Mouse (Mus musculus): ENCODE data around the gene Clmn. TPM values are rescaled to one million over a fixed set of nuclear protein-coding genes. Genes with fewer than 3 reads are reported as not detected.

Gene Clmn
- polyA plus RNA-seq, 1 experiment from 2014 or later = 4.3 TPM

DNA sequence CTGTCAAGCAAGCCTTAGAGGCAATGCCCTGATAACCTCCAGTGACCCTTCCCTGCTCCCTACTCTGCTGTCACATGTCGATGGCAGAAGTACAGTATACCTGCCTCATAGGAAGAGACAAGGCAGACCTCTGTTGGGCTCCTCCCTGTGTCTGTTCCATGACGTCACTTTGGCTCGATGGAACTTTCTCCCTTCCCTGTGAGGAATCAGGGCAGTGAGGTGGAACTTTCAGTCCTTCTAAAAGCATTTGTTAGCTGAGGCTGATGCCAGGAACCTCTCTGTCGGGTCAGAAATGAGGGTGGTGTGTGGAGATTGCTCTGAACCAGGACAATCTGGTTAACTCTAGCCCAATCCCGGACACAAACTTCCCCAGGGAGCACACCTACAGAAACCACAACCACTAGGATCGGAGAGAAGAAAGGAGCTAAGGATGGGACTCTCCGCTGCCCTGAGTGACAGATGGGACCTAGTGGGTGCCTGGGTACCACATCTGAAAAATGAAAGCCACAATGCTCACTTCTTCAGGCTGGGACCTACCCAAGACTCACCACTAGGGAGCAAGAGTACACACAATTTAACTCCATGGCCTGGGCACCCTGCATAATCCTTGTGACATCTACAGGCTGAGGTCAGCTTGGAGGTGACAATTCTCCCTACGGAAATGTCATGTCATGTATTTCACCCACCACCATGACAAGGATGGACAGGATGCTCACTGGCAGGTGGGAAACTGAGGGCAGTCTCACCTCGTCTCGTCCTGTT lies 41.9 kb downstream of the Clmn start:
- no peak overlapping the region for H3K27ac ChIP-seq

DNA sequence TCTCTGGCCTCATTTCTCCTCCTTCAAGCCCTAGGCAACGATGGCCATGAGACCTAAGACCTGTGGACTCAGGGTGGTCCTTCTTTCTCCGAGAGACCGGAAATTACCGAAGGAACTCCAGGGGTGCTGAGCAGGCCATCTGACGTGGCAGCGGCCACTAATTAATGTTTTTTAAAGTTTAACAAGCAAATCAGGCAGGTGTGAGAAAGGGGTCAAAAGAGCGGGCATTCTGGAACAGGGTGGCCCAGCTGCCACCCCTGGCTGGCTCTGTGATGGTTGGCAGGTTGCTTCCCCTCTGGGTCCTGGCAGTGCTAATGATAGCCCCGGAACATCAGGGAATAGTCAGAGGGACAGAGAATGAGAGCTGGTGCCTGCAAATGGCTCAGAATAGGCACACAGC lies 42.7 kb downstream of the Clmn start:
- H3K36me3 ChIP-seq = no peaks in the 10 kb centered on the region
- WGBS = 77% methylated on average over 8 of the region's 8 CpGs
- no peak overlapping the region for H3K4me3 ChIP-seq (replicated peaks)
- H3K4me2 ChIP-seq (replicated peaks) = no peak overlapping the region
- peaks cover 23% of the 10 kb centered on the region for H3K4me1 ChIP-seq (replicated peaks)
- no peak overlapping the region for H3K9ac ChIP-seq
- ATAC-seq = no peak
- no peaks in the 10 kb centered on the region for H3K9me3 ChIP-seq
- H3K27ac ChIP-seq = no peak overlapping the region
- H3K27me3 ChIP-seq (replicated peaks) = no peaks in the 10 kb centered on the region

More for the DNA sequence above, 41.9 kb downstream of the Clmn start:
- Histone ChIP-seq H3K27me3 (replicated peaks) (no peaks in the 10 kb centered on the region), H3K4me2 (replicated peaks) (no peak overlapping the region), H3K9ac (no peak overlapping the region), H3K9me3 (no peaks in the 10 kb centered on the region), H3K36me3 (no peaks in the 10 kb centered on the region), H3K4me3 (replicated peaks) (no peak overlapping the region), H3K4me1 (replicated peaks) (peaks cover 25% of the 10 kb centered on the region)
- no peak for ATAC-seq
- WGBS = 90% methylated on average over 10 of the region's 10 CpGs

DNA sequence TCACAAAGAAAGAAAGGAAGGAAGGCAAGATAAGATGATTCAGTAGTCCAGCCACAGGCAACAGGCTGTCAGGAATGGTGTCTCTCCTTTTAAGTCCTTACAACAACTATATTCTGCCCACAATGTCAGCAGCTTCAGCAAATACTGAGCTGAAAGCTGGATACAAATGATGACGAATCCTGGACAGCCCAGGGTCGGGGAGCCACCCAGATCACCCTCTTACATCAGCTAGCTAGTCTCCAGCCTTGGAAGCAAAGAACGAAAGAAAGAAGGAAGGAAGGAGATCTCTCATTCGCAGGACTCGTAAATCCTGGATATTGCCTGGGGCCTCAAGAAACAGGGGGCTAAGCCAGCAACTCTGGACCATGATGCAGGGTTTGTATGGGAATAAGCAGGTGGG lies 44.8 kb downstream of the Clmn start:
- Histone ChIP-seq H3K27ac (no peak overlapping the region), H3K4me1 (replicated peaks) (peaks cover 18% of the 10 kb centered on the region), H3K9ac (no peak overlapping the region), H3K27me3 (replicated peaks) (no peaks in the 10 kb centered on the region), H3K4me2 (replicated peaks) (no peak overlapping the region), H3K9me3 (no peaks in the 10 kb centered on the region), H3K36me3 (no peaks in the 10 kb centered on the region), H3K4me3 (replicated peaks) (no peak overlapping the region)
- no peak for ATAC-seq
- 82% methylated on average over 5 of the region's 5 CpGs for WGBS

DNA sequence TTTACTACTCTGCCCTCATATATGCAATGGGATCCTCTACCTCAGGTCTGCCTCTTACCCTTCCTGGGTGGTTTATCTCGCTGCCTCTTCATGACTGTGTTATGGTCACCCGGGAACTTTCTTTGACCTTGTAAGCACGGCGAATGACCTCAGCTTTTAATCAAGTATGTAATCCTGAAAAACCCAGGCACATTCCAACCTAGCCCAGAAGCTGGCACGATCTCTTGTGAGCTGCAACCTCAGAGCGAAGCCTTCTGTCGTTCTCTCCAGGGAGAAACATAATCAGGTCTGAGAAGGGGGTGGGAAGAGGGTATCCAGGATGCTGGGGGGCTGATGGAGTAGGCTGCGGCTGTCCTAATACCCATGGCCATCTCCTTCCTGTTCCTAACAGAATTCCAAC lies 45.8 kb downstream of the Clmn start:
- Histone ChIP-seq H3K9ac (no peak overlapping the region), H3K4me1 (replicated peaks) (peaks cover 9% of the 10 kb centered on the region; the same call in 1 of the 2 replicates), H3K36me3 (no peaks in the 10 kb centered on the region), H3K4me3 (replicated peaks) (no peak overlapping the region), H3K4me2 (replicated peaks) (no peak overlapping the region), H3K9me3 (no peaks in the 10 kb centered on the region), H3K27ac (no peak overlapping the region), H3K27me3 (replicated peaks) (no peaks in the 10 kb centered on the region)
- WGBS = 50% methylated on average over 8 of the region's 8 CpGs
- ATAC-seq = no peak

DNA sequence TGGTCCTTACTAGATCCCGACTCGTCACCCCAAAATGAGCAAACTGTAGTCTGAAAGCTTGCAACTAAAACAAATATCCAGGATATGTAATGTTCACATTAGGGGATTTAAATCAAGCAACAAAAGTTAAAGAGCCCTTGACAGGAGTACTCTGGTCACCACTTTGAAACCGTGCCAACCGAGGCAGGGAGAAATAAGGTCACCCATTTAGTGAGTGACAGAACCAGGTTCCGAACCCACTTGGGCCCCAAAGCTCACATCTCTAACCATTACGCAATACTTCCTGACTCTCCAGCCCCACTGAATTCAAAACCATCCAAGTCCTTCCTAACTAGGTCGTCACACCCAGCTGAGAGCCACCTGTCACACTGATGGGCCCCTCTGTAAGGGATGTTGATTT lies 46.8 kb downstream of the Clmn start:
- no peak for ATAC-seq
- no peaks in the 10 kb centered on the region for H3K27me3 ChIP-seq (replicated peaks)
- no peaks in the 10 kb centered on the region for H3K9me3 ChIP-seq
- H3K9ac ChIP-seq = no peak overlapping the region
- peaks cover 4% of the 10 kb centered on the region; the same call in 1 of the 2 replicates for H3K4me1 ChIP-seq (replicated peaks)
- 78% methylated on average over 7 of the region's 7 CpGs for WGBS
- no peak overlapping the region for H3K27ac ChIP-seq
- H3K4me3 ChIP-seq (replicated peaks) = no peak overlapping the region
- no peak overlapping the region for H3K4me2 ChIP-seq (replicated peaks)
- no peaks in the 10 kb centered on the region for H3K36me3 ChIP-seq

DNA sequence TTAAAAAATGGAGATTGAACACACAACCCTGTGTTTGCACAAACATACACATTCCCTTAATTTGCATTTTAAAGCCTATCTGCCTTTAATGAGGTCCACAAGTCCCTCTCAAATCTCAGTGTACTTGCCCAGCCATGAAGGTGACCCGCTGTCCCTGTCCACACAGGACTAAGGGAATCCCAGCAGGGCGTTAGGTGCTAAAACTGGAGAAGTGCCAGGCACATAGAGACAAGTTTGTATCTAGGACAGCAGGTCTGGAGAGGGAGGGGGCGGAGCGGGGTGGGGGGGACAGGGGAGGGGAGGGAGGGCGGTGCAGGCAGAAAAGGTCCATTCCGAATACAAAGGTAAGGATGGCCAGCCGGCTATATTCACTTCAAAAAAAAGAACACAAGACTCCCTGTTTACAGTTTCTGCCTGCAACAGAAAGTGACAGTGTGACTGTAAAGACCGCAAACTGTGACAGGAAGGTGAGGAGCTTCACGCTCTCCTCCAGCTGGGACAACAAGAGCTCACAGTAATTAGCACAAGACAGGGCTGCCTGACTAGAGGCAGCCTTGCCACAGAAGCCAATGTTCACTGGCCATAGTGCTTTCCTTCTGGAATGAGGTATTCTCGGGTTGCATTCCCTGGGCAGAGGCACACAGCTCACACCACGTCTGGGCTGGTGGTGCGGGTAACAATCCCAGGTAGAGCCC lies 47.6 kb downstream of the Clmn start:
- Histone ChIP-seq H3K4me3 (replicated peaks) (no peak overlapping the region), H3K4me1 (replicated peaks) (peaks cover 4% of the 10 kb centered on the region; the same call in 1 of the 2 replicates), H3K9me3 (no peaks in the 10 kb centered on the region), H3K9ac (no peak overlapping the region), H3K27me3 (replicated peaks) (no peaks in the 10 kb centered on the region), H3K36me3 (no peaks in the 10 kb centered on the region), H3K4me2 (replicated peaks) (no peak overlapping the region), H3K27ac (no peak overlapping the region)
- ATAC-seq = no peak
- WGBS = 56% methylated on average over 12 of the region's 12 CpGs

DNA sequence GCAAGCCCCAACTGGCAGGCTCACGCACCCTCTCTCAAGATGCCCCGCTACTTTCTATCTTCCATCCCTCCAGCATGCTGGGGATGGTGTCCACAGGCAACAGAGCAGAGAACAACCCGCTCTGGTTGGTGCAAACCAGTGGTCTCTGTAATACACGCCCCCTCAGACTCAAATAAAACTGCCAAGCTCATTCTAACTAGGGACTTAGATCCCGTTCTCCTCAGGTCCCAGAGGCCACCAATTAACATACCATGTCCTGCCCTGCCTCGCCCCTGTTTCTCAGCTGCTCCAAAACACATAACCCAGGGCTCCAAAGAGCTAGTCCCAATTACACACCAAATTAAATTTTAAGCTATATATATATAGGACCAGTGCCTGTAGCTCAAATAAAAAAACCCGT lies 50.6 kb downstream of the Clmn start:
- Histone ChIP-seq H3K4me2 (replicated peaks) (no peak overlapping the region), H3K4me3 (replicated peaks) (no peak overlapping the region), H3K4me1 (replicated peaks) (peaks cover 13% of the 10 kb centered on the region), H3K36me3 (no peaks in the 10 kb centered on the region), H3K27ac (no peak overlapping the region), H3K9me3 (no peaks in the 10 kb centered on the region), H3K27me3 (replicated peaks) (no peaks in the 10 kb centered on the region), H3K9ac (no peak overlapping the region)
- WGBS = 54% methylated on average over 7 of the region's 7 CpGs
- 0 out of 2 replicates have a peak, but pooled peaks have one; percentile 21 for ATAC-seq

DNA sequence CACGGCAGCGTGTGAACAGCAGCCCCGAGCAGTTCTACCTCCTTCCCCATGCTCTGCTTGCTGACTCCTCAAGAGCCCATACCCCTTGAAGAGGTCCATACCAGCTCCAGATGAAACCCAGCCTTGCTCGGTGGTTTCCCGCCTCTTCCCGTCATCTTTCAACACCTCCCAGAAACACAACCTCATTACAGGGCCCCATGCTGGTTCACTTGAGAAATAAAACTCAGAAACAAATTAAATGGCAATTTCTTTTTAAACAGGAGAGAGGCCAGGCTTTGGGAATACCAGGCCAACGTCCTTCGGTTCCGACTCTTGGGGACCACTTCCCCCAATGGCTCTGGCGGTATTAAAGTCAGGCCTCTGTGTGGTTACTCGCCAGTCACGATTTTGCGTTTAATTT lies 51.1 kb downstream of the Clmn start:
- Histone ChIP-seq H3K4me3 (replicated peaks) (no peak overlapping the region), H3K9ac (no peak overlapping the region), H3K27me3 (replicated peaks) (no peaks in the 10 kb centered on the region), H3K9me3 (no peaks in the 10 kb centered on the region), H3K36me3 (no peaks in the 10 kb centered on the region), H3K27ac (no peak overlapping the region), H3K4me2 (replicated peaks) (no peak overlapping the region), H3K4me1 (replicated peaks) (peaks cover 18% of the 10 kb centered on the region)
- WGBS = 89% methylated on average over 13 of the region's 13 CpGs
- no peak for ATAC-seq

DNA sequence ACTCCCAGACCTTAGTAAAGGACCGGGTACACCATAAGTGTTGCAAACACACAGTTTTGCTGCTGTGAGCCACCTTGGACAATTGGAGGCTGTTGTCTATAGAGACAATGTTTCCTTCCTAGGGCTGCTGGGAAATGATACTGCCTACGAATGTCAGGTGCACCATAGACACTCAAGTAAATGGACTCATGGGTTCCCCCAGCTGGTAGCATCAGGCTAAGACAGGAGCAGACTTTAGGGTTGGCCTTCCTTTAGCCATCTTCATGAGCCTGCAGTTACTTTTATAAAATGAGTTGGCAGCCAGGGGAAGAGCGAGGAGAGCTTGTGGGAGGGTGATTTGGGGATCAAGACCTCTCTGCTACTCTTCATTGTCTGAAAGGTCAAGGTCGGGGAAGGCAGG lies 52.2 kb downstream of the Clmn start:
- Histone ChIP-seq H3K27ac (no peak overlapping the region), H3K4me1 (replicated peaks) (peaks cover 18% of the 10 kb centered on the region), H3K27me3 (replicated peaks) (no peaks in the 10 kb centered on the region), H3K9ac (no peak overlapping the region), H3K36me3 (no peaks in the 10 kb centered on the region), H3K9me3 (no peaks in the 10 kb centered on the region), H3K4me3 (replicated peaks) (no peak overlapping the region), H3K4me2 (replicated peaks) (no peak overlapping the region)
- ATAC-seq = no peak
- WGBS = 80% methylated on average over 4 of the region's 4 CpGs

DNA sequence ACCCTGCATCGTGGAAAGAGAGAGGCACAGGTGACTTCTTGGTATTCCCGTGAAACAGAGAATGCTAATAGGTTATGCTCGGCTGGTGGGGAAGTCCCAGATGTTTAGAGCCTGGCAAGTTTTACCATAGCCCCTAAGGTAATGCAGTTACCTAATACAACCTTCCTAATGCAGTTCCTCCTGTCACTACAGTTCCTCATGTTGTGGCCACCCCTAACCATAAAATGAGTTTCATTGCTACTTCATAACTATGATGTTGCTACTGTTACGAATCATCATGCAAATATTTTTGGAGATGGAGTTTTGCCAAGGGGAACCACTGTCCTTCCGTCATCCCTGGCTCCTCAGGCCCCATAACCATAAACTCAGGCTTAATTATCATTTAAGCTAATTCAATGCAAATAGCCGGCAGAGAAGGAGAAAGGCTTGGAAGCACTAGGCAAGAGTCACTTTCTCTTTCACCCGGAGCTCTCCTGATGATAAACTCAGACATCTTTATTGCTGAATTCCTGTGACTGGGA lies 53.9 kb downstream of the Clmn start:
- 53% methylated on average over 7 of the region's 7 CpGs for WGBS
- H3K36me3 ChIP-seq = no peaks in the 10 kb centered on the region
- peaks cover 18% of the 10 kb centered on the region for H3K4me1 ChIP-seq (replicated peaks)
- no peak overlapping the region for H3K4me2 ChIP-seq (replicated peaks)
- no peak for ATAC-seq
- H3K27me3 ChIP-seq (replicated peaks) = no peaks in the 10 kb centered on the region
- no peak overlapping the region for H3K4me3 ChIP-seq (replicated peaks)
- no peak overlapping the region for H3K9ac ChIP-seq
- H3K9me3 ChIP-seq = no peaks in the 10 kb centered on the region
- H3K27ac ChIP-seq = no peak overlapping the region

DNA sequence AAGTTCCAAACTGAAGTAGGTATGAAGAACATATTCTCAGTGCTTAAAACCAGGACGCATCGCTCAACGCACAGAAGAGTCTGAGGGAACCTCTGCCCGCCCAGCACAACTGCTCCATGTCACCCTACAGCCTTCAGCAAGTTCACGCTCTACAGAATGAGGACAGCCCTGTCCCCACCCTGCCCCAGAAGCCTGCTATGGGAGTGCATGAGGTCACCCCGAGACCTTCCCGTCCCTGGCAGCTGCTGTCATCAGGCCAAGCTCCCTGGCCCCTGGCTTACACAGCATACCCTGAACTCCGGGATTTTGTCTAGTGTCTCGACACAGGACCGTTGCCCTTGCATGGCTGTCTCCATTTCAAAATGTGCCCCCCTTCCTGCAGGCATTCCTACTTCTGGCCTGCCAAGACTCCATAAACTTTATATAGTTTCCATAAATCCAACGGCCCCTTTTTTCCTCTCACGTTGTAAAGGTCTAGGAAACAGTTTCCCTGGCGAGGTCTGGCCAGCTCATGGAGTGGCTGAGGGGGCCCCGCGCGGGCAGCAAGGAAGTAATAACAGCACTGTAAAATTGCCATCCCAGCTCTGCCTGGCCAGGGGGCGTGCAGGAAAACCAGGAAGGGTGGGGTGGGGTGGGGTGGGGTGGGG lies 56.3 kb downstream of the Clmn start:
- Histone ChIP-seq H3K4me3 (replicated peaks) (no peak overlapping the region), H3K4me2 (replicated peaks) (no peak overlapping the region; the same call in 1 of the 2 replicates), H3K36me3 (no peaks in the 10 kb centered on the region), H3K9ac (no peak overlapping the region), H3K27ac (0 out of 2 replicates have a peak overlapping the region, but pooled peaks have one; percentile 1), H3K9me3 (no peaks in the 10 kb centered on the region), H3K27me3 (replicated peaks) (no peaks in the 10 kb centered on the region), H3K4me1 (replicated peaks) (peaks cover 18% of the 10 kb centered on the region)
- 52% methylated on average over 17 of the region's 17 CpGs for WGBS
- ATAC-seq = peak; percentile 65

DNA sequence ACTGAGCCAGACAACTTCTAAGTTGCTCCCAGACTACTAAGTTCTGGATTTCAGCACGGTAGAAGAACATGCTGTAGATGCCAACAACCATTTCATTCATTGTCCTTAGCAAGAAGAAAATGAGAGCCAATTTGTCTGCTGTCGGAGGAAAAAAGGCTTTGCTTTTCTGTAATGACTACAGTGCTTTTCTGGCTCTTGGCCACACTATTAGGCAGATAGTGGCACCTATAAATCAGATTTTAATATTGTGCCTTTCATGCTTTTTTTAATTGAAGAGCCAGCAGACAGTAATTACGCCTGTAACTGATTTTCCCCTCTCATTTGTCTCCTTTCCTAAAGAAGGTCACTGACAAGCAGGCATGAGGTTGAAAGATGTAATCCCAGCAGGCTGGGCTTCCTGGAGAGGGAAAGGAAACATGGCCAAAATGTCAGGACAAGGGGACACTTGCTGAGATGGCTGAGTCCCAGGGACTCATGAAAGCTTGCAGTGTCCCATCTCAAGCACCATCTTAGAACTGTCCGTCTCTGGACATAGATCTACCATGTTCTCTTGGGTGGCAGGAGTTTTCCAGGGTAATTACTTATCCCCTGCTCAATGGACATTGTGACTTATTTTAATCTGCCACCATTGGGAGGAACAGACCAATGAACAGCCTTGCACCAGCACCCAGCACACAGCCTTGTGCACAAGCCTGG lies 58.0 kb downstream of the Clmn start:
- Histone ChIP-seq H3K27ac (no peak overlapping the region), H3K4me2 (replicated peaks) (no peak overlapping the region), H3K4me1 (replicated peaks) (peaks cover 21% of the 10 kb centered on the region), H3K36me3 (no peaks in the 10 kb centered on the region), H3K9me3 (no peaks in the 10 kb centered on the region), H3K9ac (no peak overlapping the region), H3K27me3 (replicated peaks) (no peaks in the 10 kb centered on the region), H3K4me3 (replicated peaks) (no peak overlapping the region)
- no peak for ATAC-seq
- WGBS = 71% methylated on average over 4 of the region's 4 CpGs

All from intestine, embryonic 15.5 days (tissue).